Mouse (Mus musculus): ENCODE results near the gene Gm9887.

DNA sequence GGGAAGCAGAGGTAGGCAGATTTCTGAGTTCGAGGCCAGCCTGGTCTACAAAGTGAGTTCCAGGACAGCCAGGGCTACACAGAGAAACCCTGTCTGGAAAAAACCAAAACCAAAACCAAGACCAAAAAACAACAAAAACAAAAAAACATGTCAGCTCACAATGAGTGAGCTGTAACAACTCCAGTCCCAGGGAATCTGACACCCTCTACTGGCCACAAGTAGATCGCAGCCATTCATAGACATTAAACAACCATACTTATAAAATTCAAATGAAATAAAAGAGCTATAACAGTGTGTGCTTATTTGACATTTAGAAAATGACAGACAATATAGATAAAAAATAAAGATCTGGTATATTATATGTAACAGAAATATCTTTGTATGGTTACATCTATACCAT is 38.7 kb downstream of the Gm9887 start:
- TF ChIP-seq CTCF (IDR thresholded peaks at IDR 0.05; ENCODE audit: borderline replicate concordance, insufficient read depth, low read depth, low read length) (no peak; the same call in 1 of the 2 replicates), POLR2A (IDR thresholded peaks at IDR 0.05; ENCODE audit: borderline replicate concordance, insufficient read depth, low read length) (no peak)

All from cerebellum, adult 2 months (tissue).